In the genomic region with DNA sequence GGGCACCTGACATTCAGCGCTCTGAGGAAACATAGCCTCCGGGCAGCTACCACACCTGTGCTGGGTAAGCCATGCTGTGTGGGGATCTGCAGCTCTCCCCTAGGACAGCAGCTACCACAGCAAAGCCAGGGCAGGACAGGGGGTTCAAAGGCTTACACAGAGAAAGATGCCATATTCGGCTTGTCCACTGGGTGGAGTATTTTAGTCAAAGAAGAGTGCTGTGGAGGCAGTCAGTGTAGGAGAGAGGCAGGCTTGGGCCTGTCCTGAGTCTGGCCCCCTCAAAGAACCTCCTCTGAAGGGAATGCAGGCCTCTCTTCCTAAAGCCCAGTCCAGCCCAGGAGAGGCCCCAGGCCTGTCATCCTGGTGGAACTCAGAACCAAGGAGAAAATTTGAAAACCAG, we compare ENCODE assay signal across 8 mouse cellular contexts. TPM values are rescaled to one million over a fixed set of nuclear protein-coding genes. Genes with fewer than 3 reads are reported as not detected.
DNase-seq lines count a peak whose midpoint lies in the region; ATAC-seq and TF ChIP-seq lines count a peak whose summit lies in the region.

No protein-coding gene starts in this region.

- peak overlapping the region; percentile 18; the same call in 1 of the 2 replicates for H3K27ac ChIP-seq in hindbrain, embryonic 11.5 days (ENCODE audit: low read depth, low read length)
- H3K27ac ChIP-seq in lung, postnatal 0 days (ENCODE audit: low read length): no peak overlapping the region

- no peak for TF ChIP-seq EP300 in lung, postnatal 0 days (IDR thresholded peaks at IDR 0.05)

- peak; percentile 89 for TF ChIP-seq CTCF in lung, postnatal 0 days (IDR thresholded peaks at IDR 0.05)

- no peaks in the 10 kb centered on the region for H3K36me3 ChIP-seq in hindbrain, embryonic 11.5 days (ENCODE audit: control insufficient read depth, insufficient read depth, low read length)
- no peaks in the 10 kb centered on the region for H3K36me3 ChIP-seq in lung, postnatal 0 days (ENCODE audit: insufficient read depth, low read length)

- no peaks in the 10 kb centered on the region for H3K4me1 ChIP-seq in hindbrain, embryonic 11.5 days (replicated peaks; ENCODE audit: control insufficient read depth, insufficient read depth, low read length)
- H3K4me1 ChIP-seq in lung, postnatal 0 days (ENCODE audit: insufficient read depth, low read depth, low read length): no peaks in the 10 kb centered on the region

- no peak overlapping the region for H3K4me3 ChIP-seq in hindbrain, embryonic 11.5 days (ENCODE audit: low read depth, low read length)
- H3K4me3 ChIP-seq in lung, postnatal 0 days (ENCODE audit: low read depth, low read length): no peak overlapping the region

- WGBS in hindbrain, embryonic 11.5 days: 18% methylated on average over 3 of the region's 3 CpGs
- WGBS in lung, postnatal 0 days: 12% methylated on average over 3 of the region's 3 CpGs

- H3K27me3 ChIP-seq in hindbrain, embryonic 11.5 days (ENCODE audit: control insufficient read depth, insufficient read depth, low read length): 0 out of 2 replicates have a peak, but pooled peaks cover 3% of the 10 kb centered on the region
- no peaks in the 10 kb centered on the region for H3K27me3 ChIP-seq in lung, postnatal 0 days (replicated peaks; ENCODE audit: insufficient read depth, low read length)

- H3K4me2 ChIP-seq in hindbrain, embryonic 11.5 days (replicated peaks; ENCODE audit: low read depth, low read length): no peak overlapping the region
- no peak overlapping the region for H3K4me2 ChIP-seq in lung, postnatal 0 days (replicated peaks; ENCODE audit: low read depth, low read length)

- ATAC-seq in hindbrain, embryonic 11.5 days (ENCODE audit: low FRiP score): peak; percentile 87
- ATAC-seq in lung, postnatal 0 days: peak; percentile 85
- ATAC-seq in inflammation-experienced regulatory T-cells, adult 6 months: no peak

- no peak overlapping the region for H3K9ac ChIP-seq in hindbrain, embryonic 11.5 days (ENCODE audit: low read depth, low read length)
- H3K9ac ChIP-seq in lung, postnatal 0 days (replicated peaks; ENCODE audit: low read depth): no peak overlapping the region

- no peaks in the 10 kb centered on the region for H3K9me3 ChIP-seq in hindbrain, embryonic 11.5 days (ENCODE audit: control insufficient read depth, low read length)
- H3K9me3 ChIP-seq in lung, postnatal 0 days (ENCODE audit: low read length): no peaks in the 10 kb centered on the region

- DNase-seq in NIH3T3 (ENCODE audit: low read depth): peak; percentile 93
- DNase-seq in cerebellum, postnatal 10 days: peak; percentile 93 to 96
- peak; percentile 29 to 73 for DNase-seq in frontal cortex, postnatal 14 days (ENCODE audit: low spot score in 2 of 2)
- peak; percentile 86 for DNase-seq in hindbrain, embryonic 11.5 days (ENCODE audit: low spot score)
- peak; percentile 51 for DNase-seq in layer of hippocampus, adult 9-11 months
- DNase-seq in lung, postnatal 0 days (ENCODE audit: low spot score): peak; percentile 86
- peak; percentile 57 for DNase-seq in retina, postnatal 7 days (ENCODE audit: low read depth, low spot score)

RNA-seq across cellular contexts. Expression of gene Casq2, which starts 4.4 kb away (rescaled TPM):
- polyA plus RNA-seq in hindbrain, embryonic 11.5 days (2014; fragmentation: Nextera tagmentation; extraction: Ambion mirVana): 0.76 and 2.1 TPM in 2 replicates
- polyA plus RNA-seq in lung, postnatal 0 days (2015; fragmentation: Nextera tagmentation; extraction: Ambion mirVana): 7.0 and 9.0 TPM in 2 replicates
- polyA plus RNA-seq in inflammation-experienced regulatory T-cells, adult 6 months (2017; shearing (Covaris generic)): not detected
